Mouse (Mus musculus): ENCODE measurements around the gene Rnf207. TPM values are rescaled to one million over a fixed set of nuclear protein-coding genes. Genes with fewer than 3 reads are reported as not detected.

Rnf207 gene
- total RNA-seq, 2 experiments from 2014 or later = 0.32 TPM; not detected in 1

GRCm38 (mm10) chr4:152332952-152333351 is 14.2 kb upstream of the Rnf207 start:
- peak in 1 of 2 experiments; percentile 73 for DNase-seq (ENCODE audit: low spot score in 2 of 2)

DNA sequence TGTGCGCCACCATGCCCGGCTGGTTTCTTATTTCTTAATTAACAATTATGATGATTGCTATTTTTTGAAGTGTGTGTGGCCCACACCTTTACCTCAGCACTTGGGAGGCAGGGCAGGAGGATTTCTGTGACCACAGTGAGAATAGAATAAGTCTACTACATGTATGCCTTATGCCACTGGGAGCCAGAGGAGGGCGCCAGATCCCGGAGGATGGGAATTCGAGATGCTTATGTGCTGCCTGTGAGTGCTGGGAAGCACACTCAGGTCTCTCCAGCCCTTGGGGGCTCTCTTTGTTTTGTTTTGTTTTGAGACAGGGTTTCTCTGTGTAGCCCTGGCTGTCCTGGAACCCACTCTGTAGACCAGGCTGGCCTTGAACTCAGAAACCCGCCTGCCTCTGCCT is 9.9 kb upstream of the Rnf207 start:
- DNase-seq (ENCODE audit: low spot score in 2 of 2) = no peak

DNA sequence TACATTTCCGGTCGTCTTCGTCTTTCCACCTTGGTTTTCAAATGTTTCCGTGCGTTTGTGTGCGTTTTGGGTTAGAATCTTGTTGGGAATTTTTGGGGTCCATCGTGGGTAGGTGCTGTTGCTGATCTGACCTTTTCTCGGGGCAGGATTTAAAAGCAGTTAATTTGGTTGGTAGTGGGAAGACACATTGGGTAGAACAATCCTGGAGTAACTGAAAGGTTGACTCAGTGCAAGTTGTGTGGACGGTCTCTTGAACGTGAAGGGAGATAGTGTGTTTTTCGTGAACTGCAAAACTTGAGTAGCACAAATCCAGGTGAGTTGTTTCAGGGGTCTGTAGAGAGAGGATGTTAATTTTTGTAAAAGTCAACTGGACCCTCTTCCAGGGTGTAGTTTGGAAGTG is 7.8 kb upstream of the Rnf207 start:
- DNase-seq (ENCODE audit: low spot score in 2 of 2) = no peak

- peak; percentile 72 to 90 for DNase-seq (ENCODE audit: low spot score in 2 of 2)
These were observed 7.0 kb upstream of the Rnf207 start, which contains the start of gene Rpl22 for GRCm38 (mm10) chr4:152325574-152326411. Rpl22 (plus strand) TSS chr4:152325742.

GRCm38 (mm10) chr4:152324641-152325562 is 6.1 kb upstream of the Rnf207 start:
- DNase-seq (ENCODE audit: low spot score in 2 of 2) = no peak

- DNase-seq (ENCODE audit: low spot score in 2 of 2) = no peak
These were observed 2.7 kb upstream of the Rnf207 start for GRCm38 (mm10) chr4:152321464-152321863.

- DNase-seq (ENCODE audit: low spot score in 2 of 2) = no peak
These were observed 1.2 kb downstream of the Rnf207 start for GRCm38 (mm10) chr4:152317631-152318033.

DNA sequence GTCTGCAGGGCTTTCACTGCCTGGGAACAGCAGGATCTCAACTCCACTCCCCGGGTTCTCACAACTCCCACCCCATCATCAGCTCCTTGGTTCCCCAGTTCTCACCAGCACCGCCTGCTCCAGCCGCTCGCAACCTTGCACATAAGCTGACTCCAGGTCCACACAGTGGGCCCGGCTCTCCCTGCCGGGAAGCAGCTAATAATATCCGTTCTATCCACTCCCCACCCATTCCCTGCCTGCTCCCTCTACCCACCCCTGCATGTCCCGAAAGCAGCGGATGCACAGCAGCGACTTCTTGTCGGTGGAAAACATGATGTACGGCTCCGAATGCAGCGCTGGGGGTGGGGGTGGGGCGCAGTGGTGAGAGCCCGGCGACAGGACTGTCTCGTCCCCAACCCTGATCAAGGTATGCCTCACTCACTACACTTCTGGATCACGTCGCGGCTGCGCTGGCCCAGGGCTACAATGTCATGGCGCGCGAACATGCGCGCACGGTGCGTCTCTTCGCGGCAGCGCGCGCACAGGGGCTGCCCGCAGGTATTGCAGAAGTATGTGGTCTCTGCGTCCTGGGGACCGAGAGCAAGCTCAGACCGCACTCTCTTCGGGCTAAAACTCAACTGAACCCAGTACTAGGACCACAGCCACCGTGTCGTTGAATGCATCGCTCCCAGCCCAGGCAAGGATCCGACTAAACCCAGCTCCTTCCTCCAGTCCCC is 3.1 kb downstream of the Rnf207 start:
- DNase-seq (ENCODE audit: low spot score in 2 of 2) = no peak

DNA sequence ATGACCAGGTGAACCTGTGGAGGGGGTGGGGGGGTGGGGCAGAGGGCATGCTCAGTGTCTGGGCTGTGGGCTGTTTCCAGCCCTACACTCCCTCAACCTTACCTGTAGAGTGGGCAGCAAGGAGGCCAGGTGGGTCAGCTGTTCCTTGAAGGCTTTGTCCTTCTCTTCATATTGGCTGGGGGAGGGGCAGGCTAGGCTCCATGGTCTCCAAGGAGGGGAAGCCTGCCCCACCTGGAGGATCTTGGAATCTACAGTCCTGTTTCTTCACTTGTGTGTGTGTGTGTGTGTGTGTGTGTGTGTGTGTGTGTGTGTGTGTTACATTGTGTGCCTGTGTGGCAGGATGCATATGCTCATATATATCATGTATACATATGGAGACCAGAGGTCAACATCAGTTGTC is 4.9 kb downstream of the Rnf207 start:
- no peak for DNase-seq (ENCODE audit: low spot score in 2 of 2)

- no peak for DNase-seq (ENCODE audit: low spot score in 2 of 2)
These were observed 5.6 kb downstream of the Rnf207 start for GRCm38 (mm10) chr4:152313211-152313632.

DNA sequence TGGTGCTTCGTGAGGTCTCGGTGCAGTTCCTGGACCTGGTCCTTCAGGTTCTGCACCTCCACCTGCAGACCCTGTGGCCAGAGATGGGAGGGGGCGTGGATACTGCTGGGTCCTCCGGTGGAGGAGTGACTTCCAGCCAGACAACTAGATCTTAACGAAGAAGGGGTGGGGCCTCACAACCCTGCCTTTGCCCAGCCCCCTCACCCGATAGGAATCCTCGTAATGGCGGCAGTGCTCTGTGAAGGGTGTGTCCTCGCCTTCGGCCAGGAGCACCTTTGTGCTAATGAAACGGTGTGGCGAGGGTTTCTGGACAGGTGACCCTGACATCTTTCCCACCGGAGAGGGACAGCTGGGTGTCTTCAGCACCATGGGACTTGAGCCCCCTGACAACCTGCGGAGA is 6.6 kb downstream of the Rnf207 start:
- no peak for DNase-seq (ENCODE audit: low spot score in 2 of 2)

GRCm38 (mm10) chr4:152307542-152307941 is 11.3 kb downstream of the Rnf207 start:
- DNase-seq (ENCODE audit: low spot score in 2 of 2) = no peak

DNA sequence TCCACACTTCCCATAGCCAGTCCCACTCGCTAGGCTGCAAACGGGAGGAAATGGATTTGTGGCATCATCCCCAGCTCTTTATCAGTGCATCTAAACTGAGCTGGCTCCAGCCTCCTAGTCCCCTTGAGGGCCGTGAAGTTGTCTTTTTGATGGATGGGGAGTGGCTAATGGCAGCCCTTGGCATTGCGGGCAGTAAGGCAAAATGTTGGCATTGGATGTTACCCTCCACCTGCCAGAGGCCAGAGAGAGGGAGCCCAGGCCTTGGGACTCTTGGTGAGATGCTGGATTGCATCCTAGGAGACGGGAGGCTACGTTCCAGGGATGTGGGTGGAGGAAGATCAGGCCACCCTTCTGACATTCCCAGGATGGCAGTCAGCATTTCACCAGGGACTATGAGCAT is 12.8 kb downstream of the Rnf207 start:
- no peak for DNase-seq (ENCODE audit: low spot score in 2 of 2)

DNA sequence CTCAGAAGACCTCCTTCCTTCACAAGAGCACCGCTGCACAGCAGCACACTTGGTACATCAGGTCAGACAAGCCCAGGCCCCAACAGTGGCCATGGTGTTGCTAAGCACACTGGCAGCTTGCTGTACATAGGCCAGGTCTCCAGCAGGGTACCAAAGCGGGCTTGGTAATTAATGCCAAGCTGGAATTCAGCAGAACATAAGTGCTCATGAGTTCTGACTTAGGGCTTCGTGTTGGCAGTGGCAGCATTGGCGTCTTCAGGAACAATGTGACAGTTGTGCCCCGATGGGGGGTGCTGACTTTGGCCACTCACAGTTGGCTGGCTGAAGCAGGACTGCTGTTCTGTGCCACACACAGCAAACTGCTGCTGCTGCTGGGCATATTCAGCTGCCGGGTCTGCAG is 14.1 kb downstream of the Rnf207 start:
- no peak for DNase-seq (ENCODE audit: low spot score in 2 of 2)

DNA sequence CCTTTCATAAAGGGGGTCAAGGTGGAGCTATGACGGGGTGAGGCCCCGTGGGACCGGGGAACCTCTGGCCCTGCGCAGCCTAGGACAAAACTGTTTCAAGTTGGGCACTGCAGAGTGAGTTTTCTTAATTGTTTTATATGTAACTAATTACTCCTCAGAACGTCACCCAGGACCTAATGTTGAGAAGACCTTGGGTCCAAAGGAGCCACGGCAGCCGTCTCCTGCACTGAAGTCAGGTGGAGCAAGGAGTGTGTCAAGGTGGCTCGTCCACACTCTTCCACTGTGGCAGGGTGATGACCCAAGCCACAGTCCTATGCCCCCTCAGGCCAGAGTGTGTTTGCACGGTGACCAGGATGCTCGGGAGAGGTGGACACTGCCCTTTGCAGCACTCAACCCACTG is 15.6 kb downstream of the Rnf207 start:
- DNase-seq (ENCODE audit: low spot score in 2 of 2) = no peak

DNA sequence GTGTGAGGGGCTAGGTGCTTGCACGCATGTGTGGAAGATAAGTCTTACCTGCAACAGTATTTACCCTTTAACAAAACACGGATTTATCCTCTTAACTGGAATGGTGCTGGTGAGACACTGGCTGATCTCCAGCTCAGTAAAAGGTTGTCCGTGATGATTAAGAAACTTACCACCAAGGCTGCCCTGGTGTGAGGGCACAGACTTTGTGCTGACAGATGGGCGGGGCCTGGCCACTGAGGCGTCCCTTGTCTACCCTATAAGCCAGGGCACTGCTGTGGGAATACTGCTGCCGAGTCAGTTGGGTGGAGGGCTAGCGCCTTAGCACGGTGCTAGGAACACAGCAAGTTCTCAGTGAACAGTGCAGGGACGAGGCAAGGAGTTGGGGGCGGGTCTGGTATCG is 16.8 kb downstream of the Rnf207 start:
- DNase-seq (ENCODE audit: low spot score in 2 of 2) = no peak

GRCm38 (mm10) chr4:152300375-152300774 is 18.4 kb downstream of the Rnf207 start:
- DNase-seq (ENCODE audit: low spot score in 2 of 2) = no peak

DNA sequence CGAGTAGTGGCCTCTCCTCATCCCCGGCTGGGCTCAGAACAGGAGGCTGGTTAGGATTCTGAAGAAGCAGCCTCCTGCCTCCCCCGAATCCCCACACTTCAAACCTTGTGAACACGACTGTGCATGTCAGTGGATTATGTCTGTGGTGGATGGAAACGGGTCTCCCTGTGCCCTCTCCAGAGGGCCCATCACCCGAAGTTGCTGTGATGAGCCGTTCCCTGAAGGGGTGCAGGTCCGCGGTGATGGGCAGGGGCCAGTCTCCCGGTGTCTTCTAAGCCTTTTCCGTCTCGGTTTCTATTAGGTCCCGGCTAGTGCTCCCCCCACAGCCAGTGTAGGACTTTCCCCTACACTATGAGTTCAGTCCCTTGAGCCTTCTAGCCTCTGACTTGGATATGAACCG is 20.0 kb downstream of the Rnf207 start:
- DNase-seq (ENCODE audit: low spot score in 2 of 2) = no peak

DNA sequence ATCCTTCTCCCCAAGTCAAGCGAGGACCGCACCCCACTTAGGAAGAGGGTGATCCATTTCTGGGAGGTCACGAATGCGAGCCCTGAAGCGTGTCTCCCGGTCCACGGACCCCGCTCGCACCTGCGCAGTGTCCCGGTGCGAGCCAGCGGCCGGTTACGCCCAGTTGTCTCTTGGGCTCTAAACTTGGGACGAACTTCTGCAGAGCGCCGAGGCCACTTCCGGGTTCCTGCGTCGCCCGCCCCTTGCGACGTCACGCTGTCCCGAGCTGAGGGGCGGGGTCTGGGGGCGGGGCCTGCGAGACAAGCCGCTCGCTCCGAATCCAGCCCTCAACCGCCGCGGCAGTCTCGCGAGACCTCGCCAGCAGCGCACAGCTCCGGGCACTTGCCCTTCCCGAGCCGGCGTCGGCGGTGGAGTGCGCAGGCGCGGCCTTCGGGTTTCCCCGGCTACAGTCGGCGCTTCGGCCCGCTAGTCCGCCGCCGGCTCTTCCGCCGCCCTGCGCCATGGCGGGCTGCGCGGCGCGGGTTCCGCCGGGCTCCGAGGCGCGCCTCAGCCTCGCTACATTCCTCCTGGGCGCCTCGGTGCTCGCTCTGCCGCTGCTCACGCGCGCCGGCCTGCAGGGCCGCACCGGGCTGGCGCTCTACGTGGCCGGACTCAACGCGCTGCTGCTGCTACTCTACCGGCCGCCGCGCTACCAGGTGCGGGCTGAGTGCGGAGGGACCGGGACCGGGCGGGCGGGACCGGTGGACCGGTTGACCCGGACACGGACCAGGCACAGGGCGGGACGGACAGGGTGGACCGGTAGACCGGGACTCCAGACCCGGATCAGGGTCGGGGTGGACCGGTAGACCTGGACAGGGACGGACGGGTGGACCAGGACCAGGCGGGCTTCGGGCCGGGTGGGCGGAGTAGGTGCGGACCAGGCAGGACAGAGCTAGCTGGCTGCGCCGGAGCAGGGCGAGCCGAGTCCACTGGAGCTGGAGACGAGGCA is 21.6 kb downstream of the Rnf207 start, which contains the start of gene Icmt:
Gene Icmt (plus strand): TSS at position 354 of the 988 bp plus-strand sequence.
- DNase-seq (ENCODE audit: low spot score in 2 of 2) = peak; percentile 100

GRCm38 (mm10) chr4:152296371-152296770 is 22.4 kb downstream of the Rnf207 start:
- no peak for DNase-seq (ENCODE audit: low spot score in 2 of 2)
